Mouse (Mus musculus): ENCODE data around the gene Hoga1.

The Hoga1 gene

DNA sequence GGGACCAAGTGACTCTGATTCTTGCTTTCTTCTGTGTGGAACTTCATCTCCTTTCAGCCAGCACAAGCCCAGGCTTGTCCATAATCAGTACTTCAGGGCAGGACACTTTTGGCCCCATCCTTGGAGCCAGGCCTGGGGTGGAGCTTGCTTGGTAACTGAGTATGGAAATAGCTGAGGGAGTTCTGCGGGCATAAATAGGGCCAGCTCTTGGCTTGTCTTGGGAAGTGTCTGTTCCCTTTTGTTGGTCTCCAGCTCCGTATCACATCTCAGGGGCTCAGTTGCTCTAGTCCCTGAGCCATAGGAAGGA lies 22.9 kb upstream of the Hoga1 start:
- DNase-seq (ENCODE audit: low read depth), result no peak

DNA sequence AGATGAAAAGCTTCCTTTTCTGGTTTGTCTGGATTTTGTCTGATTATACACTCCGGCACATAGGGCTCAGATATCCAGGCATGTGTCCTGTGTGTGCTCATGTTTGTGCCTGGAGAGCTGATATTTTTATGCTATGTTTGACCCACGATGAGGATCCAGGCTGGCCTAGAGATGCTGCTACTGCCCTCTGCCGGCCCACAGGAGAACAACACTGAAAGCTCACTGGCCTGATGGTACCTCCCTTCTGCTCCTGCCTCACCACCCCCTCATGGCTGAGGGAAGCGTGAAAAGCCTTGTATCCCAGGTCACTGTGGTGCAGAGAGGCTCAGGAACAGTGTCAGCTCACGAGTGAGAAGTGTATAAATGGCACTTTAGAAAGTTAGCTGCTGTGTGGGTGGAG lies 19.3 kb upstream of the Hoga1 start:
- peak; percentile 53 for DNase-seq (ENCODE audit: low read depth)

DNA sequence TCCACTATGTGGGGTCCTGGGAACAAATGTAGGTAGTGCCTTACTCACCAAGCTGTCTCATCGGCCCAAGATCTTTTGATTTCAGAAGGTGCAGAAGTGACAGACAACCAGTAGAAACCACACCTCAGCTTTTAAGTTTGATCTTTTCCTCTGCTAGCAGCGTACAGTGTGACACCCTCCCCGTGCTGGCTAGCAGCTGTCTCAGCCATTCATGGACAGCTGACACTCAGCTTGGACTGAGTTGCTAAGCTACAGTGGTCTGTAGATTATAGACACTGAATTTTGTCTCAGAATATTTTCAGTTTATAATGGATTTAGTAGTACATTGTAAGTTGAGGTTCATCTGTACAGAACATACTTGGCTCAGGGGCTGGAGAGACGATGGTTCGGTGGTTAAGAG lies 14.3 kb upstream of the Hoga1 start:
- DNase-seq (ENCODE audit: low read depth), result no peak

DNA sequence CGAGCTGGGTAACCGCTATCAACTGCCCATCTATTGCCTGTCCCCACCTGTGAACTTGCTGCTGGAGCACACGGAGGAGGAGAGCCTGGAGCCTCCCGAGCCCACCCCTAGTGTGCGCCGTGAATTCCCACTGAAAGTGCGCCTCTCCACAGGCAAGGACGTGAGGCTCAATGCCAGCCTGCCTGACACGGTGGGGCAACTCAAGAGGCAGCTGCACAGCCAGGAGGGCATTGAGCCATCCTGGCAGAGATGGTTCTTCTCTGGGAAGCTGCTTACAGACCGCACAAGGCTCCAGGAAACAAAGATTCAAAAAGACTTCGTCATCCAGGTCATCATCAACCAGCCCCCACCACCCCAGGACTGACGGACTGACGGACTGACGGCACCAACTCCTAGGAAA lies 11.8 kb upstream of the Hoga1 start:
- DNase-seq (ENCODE audit: low read depth), result no peak

DNA sequence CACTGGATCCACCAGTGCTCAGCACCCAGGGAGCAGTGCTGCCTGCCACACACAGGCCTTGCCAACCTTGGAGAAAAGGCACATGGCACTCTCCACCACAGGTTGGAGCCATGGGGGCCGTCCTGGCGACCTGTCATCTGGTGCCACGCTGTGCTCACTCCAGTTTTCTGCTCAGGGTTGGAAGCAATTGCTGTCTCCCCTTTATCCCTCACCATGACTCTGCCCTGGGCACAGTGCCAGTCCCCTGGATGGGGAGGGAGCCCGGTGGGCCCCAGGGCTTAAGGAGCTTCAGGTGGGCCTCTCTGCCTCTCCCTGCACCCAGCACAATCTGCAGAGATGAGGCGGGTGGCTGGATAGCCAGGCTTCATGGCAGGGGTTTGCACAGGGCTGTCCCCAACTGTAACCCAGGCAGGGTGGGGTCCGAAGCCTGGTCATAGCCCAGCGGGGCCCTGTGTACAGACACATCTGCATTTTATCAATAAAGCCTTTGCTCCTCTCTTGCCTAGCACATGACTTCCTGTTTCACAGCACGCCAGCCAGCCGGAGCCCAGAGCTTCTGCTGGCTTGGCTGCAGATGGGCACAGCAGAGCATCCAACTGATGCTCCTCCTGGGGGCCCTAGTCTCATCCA lies 11.1 kb upstream of the Hoga1 start:
- DNase-seq (ENCODE audit: low read depth), result no peak

DNA sequence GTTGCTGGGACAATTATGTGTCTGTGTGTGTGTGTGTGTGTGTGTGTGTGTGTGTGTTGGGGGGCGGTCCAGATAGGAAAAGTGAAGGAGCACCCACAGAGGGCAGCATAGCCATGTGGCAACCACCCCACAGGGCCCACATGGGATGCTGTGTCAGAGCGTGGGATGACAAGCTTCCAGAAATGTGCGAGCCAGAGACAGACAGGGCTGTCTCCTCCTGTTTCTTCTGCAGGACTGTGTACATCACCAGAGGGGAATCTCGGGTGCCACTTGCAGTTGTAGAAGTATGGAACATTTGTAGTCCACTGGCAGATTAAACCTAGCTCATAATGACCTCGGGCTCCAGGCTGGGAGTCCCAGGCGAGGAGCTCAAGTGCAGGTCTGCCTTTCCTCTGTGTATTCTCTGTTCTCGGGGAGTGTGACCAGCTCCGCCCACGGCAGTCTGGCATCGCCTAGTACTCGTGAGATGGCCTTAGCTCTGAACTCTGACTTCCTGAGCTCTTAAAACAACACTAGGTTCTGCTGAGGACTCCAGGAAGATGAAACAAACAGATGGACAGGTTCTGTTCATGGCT lies 10.4 kb upstream of the Hoga1 start:
- DNase-seq (ENCODE audit: low read depth), result no peak

DNA sequence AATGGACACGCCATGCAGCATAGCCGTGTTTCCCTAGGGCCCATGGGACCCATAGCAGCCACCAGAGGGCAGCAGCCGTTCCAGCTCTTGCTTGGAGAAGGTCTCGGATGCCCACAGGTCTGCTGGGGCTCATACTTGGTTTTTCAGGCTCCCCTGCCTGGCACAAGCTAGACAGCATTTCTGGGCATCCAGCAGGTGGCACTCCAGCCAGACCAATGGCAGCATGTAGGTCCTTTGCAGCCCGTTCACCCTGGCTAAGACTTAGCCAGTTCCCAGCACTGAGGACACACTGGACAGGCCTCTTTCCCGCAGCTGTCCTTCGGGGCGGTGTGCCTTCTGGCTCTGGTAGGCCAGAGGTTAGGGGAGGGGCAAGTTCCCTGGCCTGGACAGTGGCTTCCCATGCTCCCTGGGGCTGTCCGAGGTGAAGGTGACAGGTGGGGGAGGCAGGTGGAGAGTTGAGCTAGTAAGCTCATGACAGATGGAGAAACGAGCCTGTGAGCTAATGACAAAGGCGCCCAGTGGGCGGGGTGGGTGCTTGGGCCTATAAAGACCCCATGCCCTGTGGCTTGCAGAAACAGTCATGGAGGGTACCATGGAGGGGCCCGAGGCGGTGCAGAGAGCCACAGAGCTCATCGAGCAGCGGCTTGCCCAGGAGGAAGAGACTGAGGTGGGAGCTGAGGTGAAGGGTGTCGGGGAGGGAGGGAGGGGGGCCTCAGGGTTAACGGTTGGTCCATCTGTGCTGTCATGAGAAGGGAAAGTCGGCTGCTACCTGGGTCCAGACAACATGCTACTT lies 9.8 kb upstream of the Hoga1 start, which contains the start of gene Ankrd2:
Gene Ankrd2 (plus strand): TSS at position 545 of the 793 bp plus-strand sequence.
- peak; percentile 41 for DNase-seq (ENCODE audit: low read depth)

DNA sequence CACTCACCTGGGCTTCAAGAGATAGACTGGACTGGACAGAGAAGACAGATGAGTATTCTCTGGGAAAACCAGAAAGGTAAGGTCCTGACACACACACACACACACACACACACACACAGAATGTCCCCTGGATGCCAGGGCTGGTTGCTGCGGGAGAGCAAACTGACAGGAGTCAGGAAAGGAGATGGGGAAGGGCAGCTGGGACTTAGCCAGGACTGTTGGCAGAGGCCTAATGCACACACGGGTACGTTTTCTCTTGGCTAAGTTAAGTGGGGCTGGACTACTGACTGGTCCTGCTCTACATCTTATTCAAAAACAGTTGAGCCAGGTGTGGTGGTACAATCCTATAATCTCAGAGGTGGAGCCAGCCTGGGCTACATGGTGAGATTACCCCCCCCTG lies 9.1 kb upstream of the Hoga1 start:
- DNase-seq (ENCODE audit: low read depth), result no peak

DNA sequence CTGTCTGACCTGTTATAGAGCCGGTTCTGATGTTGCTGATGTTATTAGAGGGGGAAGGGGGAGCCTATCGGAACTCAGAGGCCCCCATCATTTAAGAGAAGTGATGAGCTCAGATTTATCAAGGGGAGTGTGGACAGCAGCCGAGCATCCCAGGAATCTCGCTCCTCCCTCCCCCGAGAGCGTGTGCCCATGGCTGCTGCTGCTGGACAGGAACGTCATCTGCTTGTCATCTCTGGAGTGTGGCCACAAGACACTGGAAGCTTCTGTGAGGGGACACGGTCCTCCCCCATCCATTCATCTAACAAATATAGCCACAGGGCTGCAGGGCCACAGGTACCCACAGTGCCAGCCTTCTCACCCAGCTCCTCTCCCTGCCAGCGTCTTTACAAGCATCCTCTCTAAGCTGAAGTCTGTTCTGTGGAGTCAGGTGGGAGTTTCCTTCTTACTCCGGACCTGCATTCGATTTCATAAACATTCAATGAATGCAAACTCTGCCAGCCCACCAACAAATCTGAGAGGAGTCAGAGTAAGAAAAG lies 8.2 kb upstream of the Hoga1 start:
- no peak for DNase-seq (ENCODE audit: low read depth)

DNA sequence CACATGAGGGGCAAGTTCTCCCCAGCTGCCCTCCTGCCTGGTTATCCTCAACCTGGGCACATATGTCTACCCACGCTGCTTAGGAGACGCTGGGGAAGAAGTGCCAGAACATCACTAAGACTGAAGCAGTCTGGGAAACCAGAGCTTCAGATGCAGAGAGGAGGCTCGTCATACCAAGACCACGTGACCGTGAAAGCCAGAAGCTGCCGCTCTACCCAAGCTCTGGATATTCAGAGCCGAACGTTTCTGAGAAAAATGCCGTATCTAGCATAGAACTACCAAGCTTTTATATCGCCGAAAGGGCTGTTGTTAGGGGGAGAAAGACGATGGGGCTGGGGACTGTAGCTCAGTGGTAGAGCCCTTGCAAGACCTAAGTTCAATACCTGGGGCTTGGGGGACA lies 7.1 kb upstream of the Hoga1 start:
- DNase-seq (ENCODE audit: low read depth), result no peak

DNA sequence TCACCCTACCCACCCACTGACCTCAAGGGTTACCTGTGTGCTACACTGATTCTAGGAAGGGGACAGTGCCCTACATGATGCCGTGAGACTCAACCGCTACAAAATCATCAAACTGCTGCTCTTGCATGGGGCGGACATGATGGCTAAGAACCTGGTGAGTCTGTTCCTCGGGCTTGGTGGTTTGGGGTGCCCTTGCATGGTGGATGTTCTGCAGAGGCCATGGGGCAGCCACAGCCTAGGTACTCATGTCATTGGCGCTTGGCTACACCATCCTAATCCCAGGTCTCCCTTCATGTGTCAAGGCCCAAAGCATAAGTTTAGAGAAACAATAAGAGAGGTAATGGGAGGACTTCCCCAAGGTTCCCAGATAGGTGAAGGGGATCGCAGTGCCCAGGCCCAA lies 1.4 kb upstream of the Hoga1 start:
- no peak for DNase-seq (ENCODE audit: low read depth)

DNA sequence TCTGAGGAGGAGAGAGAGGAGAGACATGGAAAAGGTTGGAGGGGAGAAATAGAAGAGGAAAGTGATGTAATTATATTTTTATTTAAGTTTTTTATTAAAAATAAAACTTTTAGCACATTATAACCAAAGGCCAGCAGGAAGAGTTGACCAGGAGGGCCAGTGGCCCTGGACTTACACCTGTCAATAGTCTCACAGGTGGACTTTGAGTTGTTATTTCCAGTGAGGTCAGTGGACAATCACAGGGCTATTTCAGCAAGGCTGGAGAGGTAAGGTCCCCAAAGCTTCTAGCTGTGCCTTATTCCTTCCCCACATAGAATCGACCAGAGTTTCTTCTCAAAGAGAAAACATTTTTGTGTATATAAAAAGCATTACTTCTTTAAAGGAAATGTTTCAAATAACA lies 4.8 kb downstream of the Hoga1 start:
- no peak for DNase-seq (ENCODE audit: low read depth)

DNA sequence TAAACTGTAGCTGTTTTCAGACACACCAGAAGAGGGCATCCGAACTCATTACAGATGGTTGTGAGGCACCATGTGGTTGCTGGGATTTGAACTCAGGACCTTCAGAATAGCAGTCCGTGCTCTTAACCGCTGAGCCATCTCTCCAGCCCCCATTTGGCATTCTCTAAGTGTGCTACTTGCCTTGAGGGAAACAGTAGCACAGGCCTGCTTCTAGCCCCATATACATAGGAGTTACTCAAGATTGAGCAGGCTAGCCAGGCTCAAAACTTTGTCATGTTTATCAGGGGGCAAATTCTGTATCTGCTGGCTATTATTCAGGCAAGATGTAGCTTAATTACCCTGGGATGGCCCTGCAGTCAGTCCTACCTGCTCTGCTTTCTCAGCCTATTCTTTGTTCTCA lies 5.9 kb downstream of the Hoga1 start:
- DNase-seq (ENCODE audit: low read depth), result no peak

DNA sequence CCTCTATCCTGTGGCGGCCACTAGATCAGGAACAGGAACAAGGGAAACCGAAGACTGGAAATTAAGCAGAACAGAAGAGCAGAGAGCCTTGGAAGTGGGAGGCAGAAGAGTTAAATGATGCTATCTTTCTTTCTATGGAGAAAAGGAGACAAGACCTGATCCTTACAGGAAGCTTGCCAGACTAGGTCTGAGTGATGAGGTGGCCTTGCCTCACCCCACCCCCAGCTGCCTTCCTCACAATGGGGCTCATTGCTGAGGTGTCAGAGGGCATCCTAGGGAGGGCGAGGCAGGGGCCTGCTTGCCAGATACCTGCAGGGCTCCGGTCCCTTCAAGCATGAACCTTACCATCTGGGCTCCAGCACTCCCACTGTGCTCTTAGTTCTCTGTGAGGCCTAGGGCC lies 6.5 kb downstream of the Hoga1 start, which contains the start of gene 4933411K16Rik:
Gene 4933411K16Rik (plus strand): TSS at position 301 of the 400 bp plus-strand sequence.
- DNase-seq (ENCODE audit: low read depth), result no peak

DNA sequence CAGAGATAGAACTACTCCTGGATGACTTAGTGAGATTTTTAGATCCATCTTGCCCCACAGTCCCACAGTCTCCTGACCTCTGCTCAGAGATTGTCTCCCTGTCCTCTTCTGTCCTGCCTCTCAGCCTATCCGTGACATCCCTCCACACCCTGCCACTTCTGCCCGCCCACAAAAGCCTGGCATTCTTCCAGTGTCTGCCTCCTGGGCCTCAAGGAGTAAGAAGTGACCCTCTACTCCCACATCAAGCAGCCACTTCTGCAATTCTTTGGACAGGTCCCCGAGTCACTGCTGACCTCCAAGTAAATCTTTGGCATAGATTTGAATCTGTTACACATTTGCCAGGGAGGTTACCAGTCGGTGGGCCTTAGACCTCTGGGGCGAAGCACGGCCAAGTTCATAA lies 8.8 kb downstream of the Hoga1 start:
- no peak for DNase-seq (ENCODE audit: low read depth)

DNA sequence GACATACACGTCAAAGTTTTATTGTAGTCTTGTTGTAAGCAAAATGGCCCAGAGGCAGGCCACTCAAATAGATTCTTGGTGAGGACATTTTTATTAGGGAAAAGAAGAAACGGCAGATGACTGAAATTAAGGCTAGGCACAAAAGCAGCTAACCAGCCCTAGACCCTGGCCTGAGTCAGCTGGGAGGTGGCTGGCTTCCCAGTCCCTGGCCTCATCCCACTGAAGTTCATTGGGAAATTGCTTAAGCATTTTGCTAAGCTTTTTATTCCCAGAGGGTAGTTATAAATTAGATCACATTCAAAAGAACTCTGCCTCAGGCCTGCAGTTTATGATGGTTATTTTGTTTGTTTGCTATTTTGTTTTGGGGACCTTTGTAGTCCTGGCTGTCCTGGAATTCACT lies 10.5 kb downstream of the Hoga1 start:
- DNase-seq (ENCODE audit: low read depth), result no peak

DNA sequence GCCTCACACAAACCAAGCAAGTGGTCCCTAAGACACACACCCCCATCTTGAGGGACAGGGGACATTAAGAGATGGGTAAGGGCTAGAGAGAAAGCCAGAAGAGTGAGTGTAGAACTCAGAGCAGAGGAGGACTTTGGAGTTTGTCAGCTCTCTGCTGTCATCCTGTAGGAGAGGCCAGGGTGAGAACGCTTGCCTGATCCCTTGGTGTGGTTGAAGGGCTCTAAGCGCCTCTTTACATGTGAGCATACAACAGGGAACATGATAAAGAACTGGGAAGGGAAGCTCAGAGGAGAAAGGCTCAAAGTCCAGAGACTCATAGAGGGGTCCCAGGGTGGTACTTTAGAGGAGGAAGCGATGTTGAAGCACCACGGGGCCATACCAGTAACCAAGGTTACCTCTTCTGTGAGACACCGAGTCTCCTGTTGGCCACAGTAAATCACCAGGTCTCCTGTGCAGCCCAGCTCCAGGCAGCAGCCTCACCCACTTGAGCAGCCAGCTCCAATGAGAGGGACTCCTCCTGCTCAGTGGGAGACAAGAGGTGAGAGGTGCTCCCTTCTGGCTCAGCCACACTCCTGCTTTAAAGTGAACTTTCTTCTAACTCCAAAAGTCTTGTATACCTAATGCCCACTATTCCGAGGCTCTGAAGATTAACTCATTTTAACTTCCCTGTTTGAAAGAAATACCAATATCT lies 11.5 kb downstream of the Hoga1 start:
- no peak for DNase-seq (ENCODE audit: low read depth)

DNA sequence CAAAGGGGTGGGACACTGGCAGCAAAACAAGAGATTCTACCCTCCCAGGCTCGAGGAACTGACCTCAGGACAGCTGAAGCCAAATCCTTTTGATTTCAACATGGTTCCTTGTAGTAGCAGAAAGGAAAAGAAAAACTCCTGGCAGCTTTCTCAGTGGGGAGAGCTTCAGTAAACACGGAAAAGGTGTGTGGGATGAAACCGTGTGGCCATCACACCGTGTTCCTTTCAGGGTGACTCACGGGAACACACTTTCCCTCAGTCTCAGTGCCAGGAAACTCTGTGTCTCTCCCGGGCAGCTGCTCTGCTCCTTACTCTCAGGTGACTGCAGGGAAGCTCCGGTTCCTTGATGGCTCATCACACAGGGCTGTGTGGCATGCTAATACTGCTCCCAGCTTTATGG lies 13.0 kb downstream of the Hoga1 start:
- no peak for DNase-seq (ENCODE audit: low read depth)

DNA sequence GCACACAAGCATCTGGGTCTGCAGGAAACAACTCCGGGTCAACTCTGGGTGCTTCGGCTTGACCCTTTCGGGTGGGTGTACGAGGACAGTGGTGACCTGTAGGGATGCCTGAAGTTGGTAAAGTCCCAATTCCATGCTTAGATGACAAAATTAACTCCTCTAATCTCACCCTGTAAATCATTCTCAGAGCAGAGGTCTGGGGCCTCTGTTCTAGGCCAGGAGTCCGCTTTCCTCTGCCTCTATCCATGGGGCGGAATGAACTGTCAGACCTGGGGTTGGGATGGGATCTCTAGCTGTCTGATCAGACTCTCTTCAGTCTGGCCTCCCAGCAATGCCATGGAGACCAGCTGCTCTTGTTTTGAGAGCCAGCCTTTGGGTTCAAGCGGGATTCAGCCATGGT lies 16.0 kb downstream of the Hoga1 start:
- no peak for DNase-seq (ENCODE audit: low read depth)

DNA sequence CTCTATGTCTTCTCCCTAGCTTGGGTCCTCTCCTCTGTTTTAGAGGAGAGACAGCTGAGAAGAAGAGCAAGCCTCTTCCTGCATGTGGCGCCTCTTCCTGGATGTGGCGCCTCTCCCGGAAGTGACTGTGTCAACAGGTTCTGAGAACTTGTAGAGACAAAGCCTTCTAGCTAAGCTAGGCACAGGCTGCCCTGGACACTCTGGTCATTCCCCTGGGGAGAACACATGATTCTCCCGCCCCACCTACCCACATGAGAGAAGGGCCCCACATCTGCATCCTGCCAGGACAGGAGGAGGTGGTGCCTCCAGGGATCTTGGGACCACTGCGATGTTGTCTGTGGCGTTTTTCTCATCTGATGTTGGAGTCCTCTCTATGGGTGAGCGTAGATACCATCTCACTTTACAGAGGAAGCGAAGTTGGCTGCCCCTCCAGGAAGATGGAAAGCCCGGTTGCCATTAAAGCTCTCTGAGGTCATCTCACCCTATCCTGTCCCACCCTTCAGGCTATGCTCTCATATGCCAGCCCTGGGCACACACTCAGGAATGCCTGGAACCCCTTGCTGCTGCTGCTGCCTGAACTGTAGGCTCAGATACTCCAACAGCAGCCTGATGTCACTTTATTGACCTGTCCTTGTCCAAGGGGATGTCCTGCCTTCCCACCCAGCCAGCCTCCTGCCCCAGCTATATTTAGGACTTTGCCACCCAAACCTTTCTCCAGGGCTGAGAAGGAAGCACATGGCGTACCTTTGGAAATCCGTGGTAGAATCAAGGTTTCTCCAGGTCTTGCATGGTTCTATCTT lies 23.2 kb downstream of the Hoga1 start:
- DNase-seq (ENCODE audit: low read depth), result no peak

DNA sequence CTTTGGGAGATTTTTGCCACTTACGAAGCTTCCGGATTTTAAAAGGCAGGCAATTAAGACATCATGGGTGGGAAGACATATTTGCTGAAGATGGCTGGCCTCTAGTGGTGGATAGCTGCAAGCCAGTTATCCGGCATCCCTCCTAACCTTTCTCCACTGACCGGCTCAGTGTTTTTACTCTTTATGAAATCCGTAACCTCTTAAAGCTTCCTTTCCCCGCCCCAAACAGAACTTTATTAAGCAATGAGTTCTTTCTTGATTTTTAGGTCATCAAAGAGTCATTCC lies 23.8 kb downstream of the Hoga1 start:
- DNase-seq (ENCODE audit: low read depth), result no peak

DNA sequence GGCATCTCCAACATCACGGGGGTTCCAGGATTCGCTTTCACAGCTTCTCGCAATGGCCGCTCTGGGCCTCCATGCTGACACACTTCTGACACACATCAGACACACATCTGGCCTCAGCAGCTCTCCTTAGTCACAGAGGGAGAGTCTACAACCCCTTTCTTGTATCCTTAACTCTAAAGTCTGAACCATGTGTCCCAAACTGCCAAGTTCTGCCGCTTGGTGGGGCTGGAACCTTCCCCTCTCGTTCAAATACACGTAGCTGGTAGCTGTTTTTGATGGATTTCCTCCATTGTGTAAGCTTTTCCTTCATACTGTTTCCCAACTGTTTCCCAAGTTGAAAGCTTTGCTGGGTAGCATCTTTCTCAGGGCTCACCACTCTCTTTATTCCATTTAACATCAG lies 25.8 kb downstream of the Hoga1 start:
- no peak for DNase-seq (ENCODE audit: low read depth)

Data from c-Kit-positive CD71-positive TER-119-negative erythroid progenitor cells, embryonic 14.5 days (primary cell).